Mouse (Mus musculus): ENCODE measurements around the gene Irf8.

- no peak for TF ChIP-seq CTCF (IDR thresholded peaks at IDR 0.05; ENCODE audit: low read depth)
- TF ChIP-seq EP300 (IDR thresholded peaks at IDR 0.05; ENCODE audit: low read depth) = no peak
These were observed 17.3 kb downstream of the Irf8 start for GRCm38 (mm10) chr8:120753476-120753875.

All from heart, postnatal 0 days (tissue).